Mouse (Mus musculus): Measurements from ENCODE around the gene Map3k9. TPM values are rescaled to one million over a fixed set of nuclear protein-coding genes. Genes with fewer than 3 reads are reported as not detected.

Map3k9 gene
- polyA plus RNA-seq, 2 experiments: 0.02 to 0.04 TPM

DNA sequence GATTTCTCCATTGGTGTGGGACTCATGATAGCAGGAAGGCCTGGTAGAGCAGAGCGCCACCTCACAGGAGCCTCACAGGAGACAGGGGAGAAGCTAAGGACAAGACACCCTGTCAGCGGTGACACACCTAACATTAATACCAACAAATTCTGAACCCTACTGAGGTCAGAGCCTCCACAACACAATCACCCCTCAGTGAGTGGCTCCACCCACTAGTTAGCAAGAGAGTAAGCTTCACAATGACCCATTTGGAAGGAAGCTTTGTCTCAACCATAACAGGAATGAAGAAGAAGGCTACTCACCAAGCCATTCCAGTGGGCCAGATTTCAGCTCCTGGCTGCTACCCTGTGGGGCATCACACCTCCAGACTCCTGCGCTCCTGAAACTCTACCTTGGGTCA, 22.0 kb upstream of the Map3k9 start:
- ATAC-seq (ENCODE audit: insufficient read depth) (no peak), DNase-seq (ENCODE audit: low read depth in 3 of 3, low spot score in 3 of 3) (no peak)
- Histone ChIP-seq H3K36me3 (replicated peaks; ENCODE audit: control insufficient read depth, insufficient read depth, low read depth) (no peaks in the 10 kb centered on the region), H3K4me3 (ENCODE audit: insufficient read depth in 1 of 2, low read depth in 2 of 2, low read length in 2 of 2) (no peak overlapping the region), H3K9me3 (ENCODE audit: control insufficient read depth, low read length) (no peaks in the 10 kb centered on the region), H3K4me2 (ENCODE audit: low read depth) (no peak overlapping the region), H3K27ac (no peak overlapping the region), H3K9ac (replicated peaks) (no peak overlapping the region), H3K4me1 (replicated peaks; ENCODE audit: control insufficient read depth in 2 of 2, insufficient read depth in 2 of 2, low read length in 1 of 2) (peaks cover 4 to 9% of the 10 kb centered on the region in 2 experiments; a peak in 3 of 4 replicates), H3K27me3 (ENCODE audit: control insufficient read depth, insufficient read depth, low read length) (no peaks in the 10 kb centered on the region)
- 81% methylated on average over 3 of the region's 3 CpGs for WGBS (ENCODE audit: insufficient replicate concordance)
- TF ChIP-seq CTCF (IDR thresholded peaks at IDR 0.05; ENCODE audit: low read depth) (no peak), EP300 (IDR thresholded peaks at IDR 0.05; ENCODE audit: low read depth) (no peak)

DNA sequence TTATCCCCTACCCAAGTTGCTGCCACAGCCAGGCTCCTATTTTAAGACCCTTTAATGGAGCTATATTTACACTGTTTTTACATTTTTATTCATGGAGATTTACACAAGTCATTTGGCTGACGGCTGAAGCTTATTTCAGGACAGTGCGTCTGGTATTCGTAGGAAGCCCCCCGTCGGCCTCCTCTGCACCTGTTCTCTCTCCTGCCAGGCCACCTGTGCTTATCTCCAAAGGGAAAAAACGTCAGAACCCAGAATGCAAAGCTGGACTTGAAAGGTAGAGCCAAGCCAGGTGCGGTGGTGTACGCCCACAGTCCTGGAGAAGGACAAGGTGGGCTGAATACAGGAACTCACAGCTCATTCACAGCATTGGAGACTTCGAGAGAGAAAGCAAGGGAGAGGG, 20.2 kb upstream of the Map3k9 start:
- Histone ChIP-seq H3K4me2 (ENCODE audit: low read depth) (no peak overlapping the region), H3K9ac (replicated peaks) (no peak overlapping the region), H3K9me3 (ENCODE audit: control insufficient read depth, low read length) (no peaks in the 10 kb centered on the region), H3K4me1 (replicated peaks; ENCODE audit: control insufficient read depth in 2 of 2, insufficient read depth in 2 of 2, low read length in 1 of 2) (0 out of 4 replicates have a peak, but pooled peaks cover 0 to 2% of the 10 kb centered on the region in 2 experiments), H3K4me3 (ENCODE audit: insufficient read depth in 1 of 2, low read depth in 2 of 2, low read length in 2 of 2) (no peak overlapping the region), H3K27me3 (ENCODE audit: control insufficient read depth, insufficient read depth, low read length) (no peaks in the 10 kb centered on the region), H3K27ac (no peak overlapping the region), H3K36me3 (replicated peaks; ENCODE audit: control insufficient read depth, insufficient read depth, low read depth) (no peaks in the 10 kb centered on the region)
- no peak for TF ChIP-seq EP300 (IDR thresholded peaks at IDR 0.05; ENCODE audit: low read depth)
- TF ChIP-seq CTCF (IDR thresholded peaks at IDR 0.05; ENCODE audit: low read depth): no peak
- WGBS (ENCODE audit: insufficient replicate concordance): 65% methylated on average over 9 of the region's 9 CpGs
- no peak for ATAC-seq (ENCODE audit: insufficient read depth)
- DNase-seq (ENCODE audit: low read depth in 3 of 3, low spot score in 3 of 3): no peak

DNA sequence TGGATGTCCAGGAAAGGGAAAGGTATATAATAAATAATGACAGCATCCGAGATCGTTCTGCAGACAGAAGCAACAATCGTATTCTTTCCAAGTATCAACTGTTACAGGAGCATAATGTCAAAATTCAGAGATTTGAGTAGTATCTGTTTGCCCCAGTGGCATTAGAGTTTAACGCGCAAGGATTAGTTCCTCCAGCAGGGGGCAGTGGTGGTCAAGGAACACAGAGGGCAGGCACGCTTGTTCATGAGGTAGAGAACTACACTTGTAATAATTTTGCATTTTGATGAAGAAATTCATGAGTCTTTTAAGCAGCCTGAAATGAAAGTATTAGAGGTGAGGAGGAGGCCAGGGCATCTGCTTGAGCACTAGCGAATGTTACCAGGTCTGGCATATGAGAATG, 15.6 kb upstream of the Map3k9 start:
- ATAC-seq (ENCODE audit: insufficient read depth): no peak
- no peak overlapping the region for H3K27ac ChIP-seq
- H3K27me3 ChIP-seq (ENCODE audit: control insufficient read depth, insufficient read depth, low read length): no peaks in the 10 kb centered on the region
- TF ChIP-seq CTCF (IDR thresholded peaks at IDR 0.05; ENCODE audit: low read depth): peak; percentile 83
- TF ChIP-seq EP300 (IDR thresholded peaks at IDR 0.05; ENCODE audit: low read depth): no peak
- H3K9ac ChIP-seq (replicated peaks): no peak overlapping the region
- DNase-seq (ENCODE audit: low read depth in 3 of 3, low spot score in 3 of 3): peak in 2 of 3 experiments; percentile 25 to 31
- no peaks in the 10 kb centered on the region for H3K36me3 ChIP-seq (replicated peaks; ENCODE audit: control insufficient read depth, insufficient read depth, low read depth)
- H3K4me2 ChIP-seq (ENCODE audit: low read depth): no peak overlapping the region
- no peaks in the 10 kb centered on the region for H3K9me3 ChIP-seq (ENCODE audit: control insufficient read depth, low read length)
- H3K4me1 ChIP-seq (replicated peaks; ENCODE audit: control insufficient read depth in 2 of 2, insufficient read depth in 2 of 2, low read length in 1 of 2): no peaks in the 10 kb centered on the region
- no peak overlapping the region for H3K4me3 ChIP-seq (ENCODE audit: insufficient read depth in 1 of 2, low read depth in 2 of 2, low read length in 2 of 2)
- WGBS (ENCODE audit: insufficient replicate concordance): 4% methylated on average over 7 of the region's 7 CpGs

DNA sequence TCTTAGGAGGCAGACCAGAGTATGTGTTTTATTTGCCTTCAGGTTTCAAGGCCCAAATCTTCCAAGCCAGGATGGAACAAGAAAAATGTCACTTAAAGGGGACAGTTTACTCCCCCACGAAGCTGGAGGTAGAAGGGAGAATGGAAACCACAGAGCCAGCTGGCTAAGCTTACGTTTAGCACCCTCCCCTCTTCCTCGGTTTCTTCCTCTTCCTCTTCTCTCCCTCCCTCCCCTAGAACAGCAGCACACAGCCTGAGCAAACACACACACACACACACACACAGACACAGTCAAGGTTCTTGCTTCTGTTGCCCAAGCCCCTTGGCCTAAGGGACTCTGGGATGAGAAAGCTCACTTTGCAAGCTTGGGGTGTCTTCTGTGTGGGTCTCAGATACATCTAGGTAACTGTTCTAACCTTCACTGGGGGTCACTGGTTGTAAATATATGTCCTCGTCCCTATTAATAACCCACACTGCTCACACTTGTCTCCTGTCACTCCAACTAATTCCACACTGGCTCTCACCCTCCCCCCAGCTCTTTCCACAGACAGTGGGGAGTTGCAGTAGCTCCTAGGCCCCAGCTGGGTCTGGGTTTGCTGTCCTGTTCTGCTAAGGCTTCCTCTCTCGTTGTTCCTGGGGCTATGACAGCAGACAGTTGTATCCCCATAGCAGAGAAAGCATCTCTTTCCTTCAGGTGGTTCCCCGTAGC, 11.7 kb upstream of the Map3k9 start:
- TF ChIP-seq EP300 (IDR thresholded peaks at IDR 0.05; ENCODE audit: low read depth) (no peak), CTCF (IDR thresholded peaks at IDR 0.05; ENCODE audit: low read depth) (no peak)

DNA sequence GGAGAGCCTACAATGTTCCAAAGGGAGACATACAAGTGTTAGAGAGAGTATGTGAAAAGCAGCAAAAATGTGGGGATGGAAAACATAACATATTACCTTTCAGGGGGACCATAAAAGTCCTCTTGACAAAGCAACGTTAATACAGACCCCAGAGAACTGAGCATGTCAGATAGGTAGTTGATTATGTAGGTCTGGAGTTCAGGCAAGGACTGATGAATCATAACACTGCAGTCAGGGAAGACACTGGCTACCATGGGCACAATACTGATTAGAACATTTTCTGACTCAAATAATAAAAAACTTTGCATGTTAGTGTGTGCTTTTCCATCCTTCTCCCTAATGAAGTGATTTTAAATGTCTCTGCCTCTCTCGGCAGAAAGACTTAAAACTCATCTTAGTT, 8.5 kb upstream of the Map3k9 start:
- no peak for TF ChIP-seq CTCF (IDR thresholded peaks at IDR 0.05; ENCODE audit: low read depth)
- Histone ChIP-seq H3K9me3 (ENCODE audit: control insufficient read depth, low read length) (no peaks in the 10 kb centered on the region), H3K4me2 (ENCODE audit: low read depth) (no peak overlapping the region), H3K27me3 (ENCODE audit: control insufficient read depth, insufficient read depth, low read length) (no peaks in the 10 kb centered on the region), H3K4me1 (replicated peaks; ENCODE audit: control insufficient read depth in 2 of 2, insufficient read depth in 2 of 2, low read length in 1 of 2) (0 out of 4 replicates have a peak, but pooled peaks cover 0 to 2% of the 10 kb centered on the region in 2 experiments), H3K27ac (no peak overlapping the region), H3K9ac (replicated peaks) (no peak overlapping the region), H3K4me3 (ENCODE audit: insufficient read depth in 1 of 2, low read depth in 2 of 2, low read length in 2 of 2) (no peak overlapping the region), H3K36me3 (replicated peaks; ENCODE audit: control insufficient read depth, insufficient read depth, low read depth) (no peaks in the 10 kb centered on the region)
- 54% methylated on average over 2 of the region's 2 CpGs for WGBS (ENCODE audit: insufficient replicate concordance)
- ATAC-seq (ENCODE audit: insufficient read depth) (no peak), DNase-seq (ENCODE audit: low read depth in 3 of 3, low spot score in 3 of 3) (no peak)

More for the DNA sequence above, 11.7 kb upstream of the Map3k9 start:
- no peaks in the 10 kb centered on the region for H3K27me3 ChIP-seq (ENCODE audit: control insufficient read depth, insufficient read depth, low read length)
- no peak overlapping the region for H3K27ac ChIP-seq
- no peaks in the 10 kb centered on the region for H3K9me3 ChIP-seq (ENCODE audit: control insufficient read depth, low read length)
- H3K4me1 ChIP-seq (replicated peaks; ENCODE audit: control insufficient read depth in 2 of 2, insufficient read depth in 2 of 2, low read length in 1 of 2): 0 out of 4 replicates have a peak, but pooled peaks cover 0 to 2% of the 10 kb centered on the region in 2 experiments
- H3K4me2 ChIP-seq (ENCODE audit: low read depth): no peak overlapping the region
- WGBS (ENCODE audit: insufficient replicate concordance): 28% methylated on average over 6 of the region's 6 CpGs
- no peak overlapping the region for H3K9ac ChIP-seq (replicated peaks)
- no peaks in the 10 kb centered on the region for H3K36me3 ChIP-seq (replicated peaks; ENCODE audit: control insufficient read depth, insufficient read depth, low read depth)
- no peak for ATAC-seq (ENCODE audit: insufficient read depth)
- no peak for DNase-seq (ENCODE audit: low read depth in 3 of 3, low spot score in 3 of 3)
- H3K4me3 ChIP-seq (ENCODE audit: insufficient read depth in 1 of 2, low read depth in 2 of 2, low read length in 2 of 2): no peak overlapping the region
